Mouse (Mus musculus): ENCODE measurements around the gene Cdk5.
A peak's percentile ranks its signal among the peaks of the same experiment; 100 is the strongest.
"Not testable (repeated sequence)": the region's sequence is repeated elsewhere in the genome, so short reads cannot be mapped to it uniquely, and the experiment has no call there.

The Cdk5 gene

GRCm38 (mm10) chr5:24400362-24400761, 23.0 kb downstream of the Cdk5 start:
- DNase-seq (ENCODE audit: low read depth, low spot score) = no peak

- DNase-seq (ENCODE audit: low read depth, low spot score) = no peak
Measured at GRCm38 (mm10) chr5:24399686-24400085, 23.6 kb downstream of the Cdk5 start.

GRCm38 (mm10) chr5:24396254-24396653, 27.1 kb downstream of the Cdk5 start:
- not testable (repeated sequence) for DNase-seq (ENCODE audit: low read depth, low spot score)

- peak; percentile 97 for DNase-seq (ENCODE audit: low read depth, low spot score)
Measured at GRCm38 (mm10) chr5:24394165-24394894, 29.0 kb downstream of the Cdk5 start.

GRCm38 (mm10) chr5:24393392-24393997, 29.8 kb downstream of the Cdk5 start, which contains the start of gene Abcb8:
Gene Abcb8, plus strand, starts transcription at chr5:24393663.
- peak; percentile 84 for DNase-seq (ENCODE audit: low read depth, low spot score)

GRCm38 (mm10) chr5:24392724-24393123, 30.6 kb downstream of the Cdk5 start:
- DNase-seq (ENCODE audit: low read depth, low spot score) = no peak

- no peak for DNase-seq (ENCODE audit: low read depth, low spot score)
Measured at GRCm38 (mm10) chr5:24391864-24392263, 31.5 kb downstream of the Cdk5 start, which contains the start of gene Atg9b. Gene Atg9b, minus strand, starts transcription at chr5:24392143.

GRCm38 (mm10) chr5:24389658-24390020, 33.7 kb downstream of the Cdk5 start:
- no peak for DNase-seq (ENCODE audit: low read depth, low spot score)

GRCm38 (mm10) chr5:24389011-24389657, 34.2 kb downstream of the Cdk5 start:
- DNase-seq (ENCODE audit: low read depth, low spot score) = peak; percentile 62

GRCm38 (mm10) chr5:24388246-24388915, 34.9 kb downstream of the Cdk5 start:
- no peak for DNase-seq (ENCODE audit: low read depth, low spot score)

- peak; percentile 59 for DNase-seq (ENCODE audit: low read depth, low spot score)
Measured at GRCm38 (mm10) chr5:24387264-24388241, 35.8 kb downstream of the Cdk5 start.

GRCm38 (mm10) chr5:24385887-24386550, 37.3 kb downstream of the Cdk5 start:
- DNase-seq (ENCODE audit: low read depth, low spot score) = no peak

GRCm38 (mm10) chr5:24385374-24385773, 38.0 kb downstream of the Cdk5 start:
- no peak for DNase-seq (ENCODE audit: low read depth, low spot score)

- DNase-seq (ENCODE audit: low read depth, low spot score) = no peak
Measured at GRCm38 (mm10) chr5:24384407-24384806, 38.9 kb downstream of the Cdk5 start.

GRCm38 (mm10) chr5:24383026-24383859, 40.1 kb downstream of the Cdk5 start:
- peak; percentile 96 for DNase-seq (ENCODE audit: low read depth, low spot score)

- no peak for DNase-seq (ENCODE audit: low read depth, low spot score)
Measured at GRCm38 (mm10) chr5:24381988-24382387, 41.3 kb downstream of the Cdk5 start.

- DNase-seq (ENCODE audit: low read depth, low spot score) = no peak
Measured at GRCm38 (mm10) chr5:24381486-24381885, 41.8 kb downstream of the Cdk5 start.

- no peak for DNase-seq (ENCODE audit: low read depth, low spot score)
Measured at GRCm38 (mm10) chr5:24380499-24380898, 42.8 kb downstream of the Cdk5 start.

GRCm38 (mm10) chr5:24379501-24379900, 43.8 kb downstream of the Cdk5 start:
- DNase-seq (ENCODE audit: low read depth, low spot score) = no peak
